Mouse (Mus musculus) liver, embryonic 11.5 days (tissue): ENCODE results near the gene Nectin4. TPM values are rescaled to one million over a fixed set of nuclear protein-coding genes. Genes with fewer than 3 reads are reported as not detected.

ENCODE experiments used
- ATAC-seq: fragments of 200-750 bp; cut with Nextera tagmentation; replicated peaks from 2 replicates; pipeline ENCODE4 v1.8.0; 2017; ENCODE audit warnings: moderate number of reproducible peaks, mild to moderate bottlenecking, moderate TSS enrichment, moderate library complexity; ENCODE audit not compliant: low FRiP score
- DNase-seq: peaks from one replicate; pipeline ENCODE4 v3.0.0-alpha.2; 2017; ENCODE audit warnings: low spot score
- H3K27ac ChIP-seq: fragments of 300-500 bp; sonication (generic); 2 replicates; pipeline ENCODE4 v1.5.1; 2014; ENCODE audit warnings: mild to moderate bottlenecking, low read depth, low read length, control low read depth
- H3K27me3 ChIP-seq: fragments of 300-500 bp; sonication (generic); replicated peaks from 2 replicates; pipeline ENCODE4 v1.6.1; 2014; ENCODE audit warnings: low read length, mixed read lengths; ENCODE audit not compliant: control insufficient read depth, insufficient read depth
- H3K36me3 ChIP-seq: fragments of 300-500 bp; sonication (generic); 2 replicates; pipeline ENCODE4 v1.6.1; 2014; ENCODE audit warnings: mild to moderate bottlenecking, low read length, moderate library complexity, mixed read lengths; ENCODE audit not compliant: control insufficient read depth, insufficient read depth
- H3K4me1 ChIP-seq: fragments of 300-500 bp; sonication (generic); replicated peaks from 2 replicates; pipeline ENCODE4 v1.6.1; 2014; ENCODE audit warnings: low read length, mixed read lengths; ENCODE audit not compliant: control insufficient read depth, insufficient read depth
- H3K4me2 ChIP-seq: fragments of 300-500 bp; sonication (generic); 2 replicates; pipeline ENCODE4 v1.6.1; 2014; ENCODE audit warnings: mild to moderate bottlenecking, control low read depth, moderate library complexity
- H3K4me3 ChIP-seq: fragments of 300-500 bp; sonication (generic); 2 replicates; pipeline ENCODE4 v1.5.1; 2014; ENCODE audit warnings: low read depth, low read length, control low read depth
- H3K9ac ChIP-seq: fragments of 300-500 bp; sonication (generic); 2 replicates; pipeline ENCODE4 v1.6.1; 2014; ENCODE audit warnings: low read depth, low read length, control low read depth
- H3K9me3 ChIP-seq: fragments of 300-500 bp; sonication (generic); 2 replicates; pipeline ENCODE4 v1.6.1; 2016; ENCODE audit warnings: low read length, inconsistent platforms, mixed read lengths; ENCODE audit not compliant: control insufficient read depth
- WGBS: fragments of 180-500 bp; shearing (Covaris S2); extraction: QIAGEN DNeasy Blood & Tissue Kit; methylation state at CpG from one replicate; pipeline ENCODE4 v1.1.7; 2014; 5-methylcytosine and 5-hydroxymethylcytosine counted together
- polyA plus RNA-seq: library from polyadenylated mRNA; unstranded; fragments of >200 nt; fragmentation: Nextera tagmentation; extraction: Ambion mirVana; gene quantifications from 2 replicates; pipeline ENCODE4 v1.2.1, GENCODE M21; 2014

Gene Nectin4
- polyA plus RNA-seq, 1 experiment from 2014 or later = 0.53 TPM

- Histone ChIP-seq H3K4me1 (no peaks in the 10 kb centered on the region; the same call in 1 of the 2 replicates), H3K27me3 (no peaks in the 10 kb centered on the region), H3K9me3 (no peaks in the 10 kb centered on the region), H3K4me2 (no peak overlapping the region), H3K9ac (no peak overlapping the region), H3K4me3 (no peak overlapping the region), H3K27ac (no peak overlapping the region), H3K36me3 (no peaks in the 10 kb centered on the region; the same call in 1 of the 2 replicates)
- 61% methylated on average over 5 of the region's 5 CpGs for WGBS
- DNase-seq = no peak
- ATAC-seq = no peak
Observed at GRCm38 (mm10) chr1:171424638-171425037, 54.7 kb downstream of the Nectin4 start.

GRCm38 (mm10) chr1:171425126-171425525 is 55.2 kb downstream of the Nectin4 start:
- 49% methylated on average over 4 of the region's 4 CpGs for WGBS
- no peak for ATAC-seq
- no peak overlapping the region for H3K4me2 ChIP-seq

GRCm38 (mm10) chr1:171432158-171432557 is 62.3 kb downstream of the Nectin4 start:
- no peak overlapping the region for H3K9ac ChIP-seq

More at GRCm38 (mm10) chr1:171425126-171425525, 55.2 kb downstream of the Nectin4 start:
- Histone ChIP-seq H3K9me3 (no peaks in the 10 kb centered on the region), H3K36me3 (no peaks in the 10 kb centered on the region; the same call in 1 of the 2 replicates), H3K4me3 (no peak overlapping the region), H3K27me3 (no peaks in the 10 kb centered on the region), H3K9ac (no peak overlapping the region), H3K4me1 (no peaks in the 10 kb centered on the region; the same call in 1 of the 2 replicates), H3K27ac (no peak overlapping the region)
- DNase-seq = no peak

GRCm38 (mm10) chr1:171435288-171435814 is 65.5 kb downstream of the Nectin4 start:
- Histone ChIP-seq H3K4me2 (no peak overlapping the region), H3K27me3 (peaks cover 8% of the 10 kb centered on the region), H3K4me1 (peaks cover 16% of the 10 kb centered on the region), H3K4me3 (no peak overlapping the region), H3K27ac (no peak overlapping the region), H3K36me3 (no peaks in the 10 kb centered on the region), H3K9me3 (no peaks in the 10 kb centered on the region), H3K9ac (no peak overlapping the region)
- WGBS = 49% methylated on average over 7 of the region's 7 CpGs
- DNase-seq (no peak), ATAC-seq (no peak)

More at GRCm38 (mm10) chr1:171432158-171432557, 62.3 kb downstream of the Nectin4 start:
- 78% methylated on average over 5 of the region's 5 CpGs for WGBS
- peaks cover 4% of the 10 kb centered on the region for H3K4me1 ChIP-seq
- H3K27ac ChIP-seq = no peak overlapping the region
- no peaks in the 10 kb centered on the region for H3K9me3 ChIP-seq
- ATAC-seq (no peak), DNase-seq (no peak)
- no peak overlapping the region for H3K4me3 ChIP-seq
- H3K27me3 ChIP-seq = peaks cover 1% of the 10 kb centered on the region; the same call in 1 of the 2 replicates
- no peak overlapping the region for H3K4me2 ChIP-seq
- H3K36me3 ChIP-seq = no peaks in the 10 kb centered on the region

GRCm38 (mm10) chr1:171435974-171436373 is 66.1 kb downstream of the Nectin4 start:
- WGBS = 68% methylated on average over 1 of the region's 1 CpGs
- no peak for ATAC-seq

GRCm38 (mm10) chr1:171437264-171438013 is 67.5 kb downstream of the Nectin4 start, which contains the start of gene F11r:
TSS of gene F11r (plus strand) at chr1:171437535.
- Histone ChIP-seq H3K27ac (peak within 1 kb of the TSS; percentile 49; the same call in 1 of the 2 replicates), H3K4me2 (peak within 1 kb of the TSS; percentile 85)

More at GRCm38 (mm10) chr1:171435974-171436373, 66.1 kb downstream of the Nectin4 start:
- H3K9me3 ChIP-seq = no peaks in the 10 kb centered on the region
- H3K27ac ChIP-seq = no peak overlapping the region
- H3K27me3 ChIP-seq = peaks cover 8% of the 10 kb centered on the region
- H3K4me3 ChIP-seq = no peak overlapping the region
- H3K4me2 ChIP-seq = no peak overlapping the region
- no peak overlapping the region for H3K9ac ChIP-seq
- peaks cover 20% of the 10 kb centered on the region for H3K4me1 ChIP-seq
- H3K36me3 ChIP-seq = no peaks in the 10 kb centered on the region
- no peak for DNase-seq

More at GRCm38 (mm10) chr1:171437264-171438013, 67.5 kb downstream of the Nectin4 start, which contains the start of gene F11r:
- Histone ChIP-seq H3K36me3 (no peaks in the 10 kb centered on the region), H3K9ac (peak within 1 kb of the TSS; percentile 31), H3K4me3 (peak within 1 kb of the TSS; percentile 60), H3K4me1 (peaks cover 29% of the 10 kb centered on the region), H3K9me3 (no peaks in the 10 kb centered on the region), H3K27me3 (peaks cover 8% of the 10 kb centered on the region)
- peak; percentile 79 for ATAC-seq
- WGBS = 1% methylated on average over 46 of the region's 46 CpGs
- peak; percentile 83 for DNase-seq

Other genes starting within 250 kb of the Nectin4 start
- 261 and 281 TPM in 2 replicates for gene Sdhc, start 219.5 kb upstream of the Nectin4 start, polyA plus RNA-seq
- 0.14 TPM in 1 of 2 replicates, not detected in the other for gene Mpz, start 219.4 kb upstream of the Nectin4 start, polyA plus RNA-seq
- 1.2 and 1.9 TPM in 2 replicates for gene Pcp4l1, start 173.8 kb upstream of the Nectin4 start, polyA plus RNA-seq
- gene Nr1i3, start 156.1 kb upstream of the Nectin4 start, polyA plus RNA-seq = 0.16 TPM in 2 replicates
- 32.3 and 32.4 TPM in 2 replicates for gene Tomm40l, start 147.6 kb upstream of the Nectin4 start, polyA plus RNA-seq
- 2,189 and 2,339 TPM in 2 replicates for gene Apoa2, start 145.0 kb upstream of the Nectin4 start, polyA plus RNA-seq
- gene Fcer1g, start 135.7 kb upstream of the Nectin4 start, polyA plus RNA-seq = 70.9 and 83.6 TPM in 2 replicates
- gene Adamts4, start 119.7 kb upstream of the Nectin4 start, polyA plus RNA-seq = 1.6 and 2.0 TPM in 2 replicates
- 256 and 262 TPM in 2 replicates for gene Ndufs2, start 118.7 kb upstream of the Nectin4 start, polyA plus RNA-seq
- 49.0 and 50.6 TPM in 2 replicates for gene B4galt3, start 99.8 kb upstream of the Nectin4 start, polyA plus RNA-seq
- gene Ppox, start 88.9 kb upstream of the Nectin4 start, polyA plus RNA-seq = 131 and 133 TPM in 2 replicates
- gene Usp21, start 82.1 kb upstream of the Nectin4 start, polyA plus RNA-seq = 51.0 and 53.1 TPM in 2 replicates
- 83.7 TPM in 2 replicates for gene Ufc1, start 75.1 kb upstream of the Nectin4 start, polyA plus RNA-seq
- gene Dedd, start 41.0 kb upstream of the Nectin4 start, polyA plus RNA-seq = 34.8 and 37.5 TPM in 2 replicates
- 26.2 and 29.1 TPM in 2 replicates for gene Nit1, start 24.5 kb upstream of the Nectin4 start, polyA plus RNA-seq
- gene Pfdn2, start 24.4 kb upstream of the Nectin4 start, polyA plus RNA-seq = 68.0 and 73.7 TPM in 2 replicates
- gene Klhdc9, start 9.3 kb upstream of the Nectin4 start, polyA plus RNA-seq = 0.66 and 0.77 TPM in 2 replicates
- 3.5 and 3.8 TPM in 2 replicates for gene Arhgap30, start 18.9 kb downstream of the Nectin4 start, polyA plus RNA-seq
- gene Usf1, start 41.2 kb downstream of the Nectin4 start, polyA plus RNA-seq = 51.0 and 53.2 TPM in 2 replicates
- 1.6 and 1.7 TPM in 2 replicates for gene Tstd1, start 48.8 kb downstream of the Nectin4 start, polyA plus RNA-seq
- gene F11r, start 67.4 kb downstream of the Nectin4 start, polyA plus RNA-seq = 42.0 and 47.8 TPM in 2 replicates
- gene Alyref2, start 133.4 kb downstream of the Nectin4 start, polyA plus RNA-seq = 7.8 and 8.3 TPM in 2 replicates
- gene Itln1, start 165.2 kb downstream of the Nectin4 start, polyA plus RNA-seq = not detected in 2 replicates
- gene Cd244a, start 189.1 kb downstream of the Nectin4 start, polyA plus RNA-seq = 0.63 and 0.82 TPM in 2 replicates
- gene Ly9, start 237.3 kb downstream of the Nectin4 start, polyA plus RNA-seq = 0.12 and 0.30 TPM in 2 replicates